Mouse (Mus musculus) ES-E14 (cell line): Measurements from ENCODE around the gene Med11. TPM values are rescaled to one million over a fixed set of nuclear protein-coding genes. Genes with fewer than 3 reads are reported as not detected.
A peak's percentile ranks its signal among the peaks of the same experiment; 100 is the strongest.

ENCODE experiments used
- DNase-seq: peaks from one replicate; pipeline ENCODE4 v3.0.0-alpha.2; 2013; ENCODE audit warnings: low read depth, low spot score
- H3K27ac ChIP-seq: 2 replicates; pipeline ENCODE4 v1.5.1; 2012; ENCODE audit warnings: low read depth, mild to moderate bottlenecking, low read length, moderate library complexity, mixed read lengths; ENCODE audit not compliant: poor library complexity, insufficient read depth, severe bottlenecking
- H3K36me3 ChIP-seq: 2 replicates; pipeline ENCODE4 v1.6.1; 2012; ENCODE audit warnings: mild to moderate bottlenecking, low read length, moderate library complexity, mixed read lengths; ENCODE audit not compliant: control insufficient read depth, poor library complexity, insufficient read depth, severe bottlenecking
- H3K4me1 ChIP-seq, 2 experiments: fragments of 150-350 bp in 1 of 2; sonication (generic) in 1 of 2; 2 replicates each; pipeline ENCODE4 v1.6.1; 2012; ENCODE audit warnings: low read length in 2 of 2, mild to moderate bottlenecking in 1 of 2, mixed read lengths in 1 of 2; ENCODE audit not compliant: control insufficient read depth in 2 of 2, insufficient read depth in 2 of 2, poor library complexity in 1 of 2
- H3K4me3 ChIP-seq, 2 experiments: fragments of 150-350 bp in 1 of 2; sonication (generic) in 1 of 2; 2 replicates each; pipeline ENCODE4 v1.5.1; 2012; ENCODE audit warnings: low read length in 2 of 2, low read depth in 1 of 2, mild to moderate bottlenecking in 1 of 2, mixed read lengths in 1 of 2; ENCODE audit not compliant: insufficient read depth in 1 of 2, poor library complexity in 1 of 2, severe bottlenecking in 1 of 2
- H3K9ac ChIP-seq: 2 replicates; pipeline ENCODE4 v1.6.1; 2012; ENCODE audit warnings: low read depth, mild to moderate bottlenecking, low read length, mixed read lengths; ENCODE audit not compliant: poor library complexity, insufficient read depth, severe bottlenecking
- H3K9me3 ChIP-seq: fragments of 150-350 bp; sonication (generic); 2 replicates; pipeline ENCODE4 v1.6.1; 2012; ENCODE audit warnings: low read depth, mild to moderate bottlenecking, low read length; ENCODE audit not compliant: control insufficient read depth, insufficient read depth
- CHD2 ChIP-seq: IDR thresholded peaks from 2 replicates; pipeline ENCODE4 v1.6.1; 2014; ENCODE audit warnings: mild to moderate bottlenecking, low read depth, low read length, inconsistent platforms
- HCFC1 ChIP-seq: IDR thresholded peaks from 2 replicates; pipeline ENCODE4 v1.6.1; 2012; ENCODE audit warnings: low read length, inconsistent platforms, borderline replicate concordance; ENCODE audit not compliant: insufficient read depth
- MAFK ChIP-seq: IDR thresholded peaks from 2 replicates; pipeline ENCODE4 v1.6.1; 2014; ENCODE audit warnings: mild to moderate bottlenecking, low read depth, low read length, inconsistent platforms; ENCODE audit not compliant: insufficient read depth
- ZC3H11A ChIP-seq: IDR thresholded peaks from 2 replicates; pipeline ENCODE4 v1.6.1; 2012; ENCODE audit warnings: low read depth, mild to moderate bottlenecking, inconsistent platforms, low read length, borderline replicate concordance
- ZNF384 ChIP-seq: IDR thresholded peaks from 2 replicates; pipeline ENCODE4 v1.6.1; 2012; ENCODE audit warnings: low read depth, low read length, inconsistent platforms
- in situ Hi-C, 2 experiments: fragments of 600-800 bp; cut with MboI; formaldehyde crosslinking; loops; one replicate each; pipeline ENCODE4 v1.15.1; 2025; ENCODE audit warnings: low sequenced_read_pairs in 2 of 2, inconsistent platforms in 1 of 2; ENCODE audit not compliant: unreplicated experiment in 2 of 2
- total RNA-seq: library from RNA; depleted of rRNA; stranded (reverse); fragments of 300-350 nt; gene quantifications from 2 replicates; pipeline ENCODE4 v1.2.3, GENCODE M21; 2012

Gene Med11
- total RNA-seq, 1 experiment: 31.2 TPM

DNA sequence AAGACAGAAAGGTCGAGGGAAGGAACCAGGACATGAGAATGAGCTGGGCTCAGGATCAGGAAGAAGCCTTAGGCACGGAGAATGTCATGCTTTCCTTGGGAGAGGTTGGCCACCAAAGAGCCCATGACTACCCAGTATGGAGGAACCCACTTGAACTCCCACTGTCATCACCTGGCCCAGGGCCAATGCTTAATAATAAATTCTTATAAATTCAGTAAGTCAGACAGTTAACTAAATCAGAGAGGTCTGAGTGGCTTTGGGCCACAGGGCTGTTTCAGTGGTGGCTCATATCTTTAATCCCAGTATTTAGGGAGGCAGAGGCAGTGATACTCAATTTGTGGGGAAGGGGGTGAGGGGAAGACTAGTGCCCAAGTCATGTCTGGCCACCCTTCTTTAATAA, 793 bp upstream of the Med11 start:
- H3K4me3 ChIP-seq: no peak overlapping the region
- no peak overlapping the region for H3K9ac ChIP-seq
- DNase-seq: no peak
- no peak overlapping the region for H3K27ac ChIP-seq
- H3K4me1 ChIP-seq: peaks cover 3 to 8% of the 10 kb centered on the region in 2 experiments; a peak in 3 of 4 replicates
- no peaks in the 10 kb centered on the region for H3K9me3 ChIP-seq
- peaks cover 9% of the 10 kb centered on the region; the same call in 1 of the 2 replicates for H3K36me3 ChIP-seq
- in situ Hi-C loops: no loop called here
- TF ChIP-seq HCFC1 (no peak), CHD2 (no peak), MAFK (no peak), ZC3H11A (no peak), ZNF384 (no peak)

DNA sequence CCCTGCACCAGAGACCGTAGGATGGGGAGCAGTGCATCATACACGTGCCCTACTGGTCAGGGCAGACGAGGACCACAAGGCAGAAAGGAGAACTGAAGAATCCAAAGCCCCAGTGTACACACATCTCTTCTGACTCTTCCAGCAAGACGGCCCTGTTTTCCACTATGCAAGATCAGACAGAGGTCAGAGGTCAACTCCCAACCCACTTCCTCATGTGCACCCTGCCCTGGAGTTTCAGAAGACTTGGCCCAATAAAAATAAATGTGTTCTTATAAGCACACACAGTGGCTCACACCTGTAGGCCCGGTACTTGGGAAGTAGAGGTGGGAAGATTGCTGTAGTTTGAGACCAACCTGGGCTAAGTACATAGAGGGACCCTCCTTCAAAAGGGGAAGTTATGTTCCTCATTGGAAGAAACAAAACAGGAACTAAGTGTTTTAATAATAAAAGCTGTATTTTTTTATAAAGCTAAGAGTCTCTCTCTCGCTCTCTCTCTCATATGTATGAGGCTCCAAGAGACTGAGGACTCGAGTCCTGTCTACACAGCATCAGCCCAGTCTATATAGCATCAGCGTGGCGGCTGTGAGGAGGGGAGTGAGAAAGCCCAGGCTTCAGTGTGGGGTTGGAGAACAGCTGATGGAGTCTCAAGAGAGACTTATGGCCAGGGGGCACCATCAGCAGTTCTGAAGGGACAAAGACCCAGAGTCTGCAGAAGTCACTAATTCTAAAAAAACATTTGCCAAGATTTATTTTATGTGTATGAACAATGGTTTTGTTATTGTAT, 1.7 kb downstream of the Med11 start:
- H3K4me1 ChIP-seq: peaks cover 3 to 8% of the 10 kb centered on the region in 2 experiments; a peak in 3 of 4 replicates
- TF ChIP-seq ZC3H11A (no peak), CHD2 (no peak), MAFK (no peak), HCFC1 (no peak), ZNF384 (no peak)
- peak overlapping the region; percentile 26; the same call in 1 of the 2 replicates for H3K9ac ChIP-seq
- in situ Hi-C loops: no loop called here
- no peak for DNase-seq
- no peak overlapping the region for H3K4me3 ChIP-seq
- H3K36me3 ChIP-seq: peaks cover 9% of the 10 kb centered on the region; the same call in 1 of the 2 replicates
- no peak overlapping the region for H3K27ac ChIP-seq
- no peaks in the 10 kb centered on the region for H3K9me3 ChIP-seq

DNA sequence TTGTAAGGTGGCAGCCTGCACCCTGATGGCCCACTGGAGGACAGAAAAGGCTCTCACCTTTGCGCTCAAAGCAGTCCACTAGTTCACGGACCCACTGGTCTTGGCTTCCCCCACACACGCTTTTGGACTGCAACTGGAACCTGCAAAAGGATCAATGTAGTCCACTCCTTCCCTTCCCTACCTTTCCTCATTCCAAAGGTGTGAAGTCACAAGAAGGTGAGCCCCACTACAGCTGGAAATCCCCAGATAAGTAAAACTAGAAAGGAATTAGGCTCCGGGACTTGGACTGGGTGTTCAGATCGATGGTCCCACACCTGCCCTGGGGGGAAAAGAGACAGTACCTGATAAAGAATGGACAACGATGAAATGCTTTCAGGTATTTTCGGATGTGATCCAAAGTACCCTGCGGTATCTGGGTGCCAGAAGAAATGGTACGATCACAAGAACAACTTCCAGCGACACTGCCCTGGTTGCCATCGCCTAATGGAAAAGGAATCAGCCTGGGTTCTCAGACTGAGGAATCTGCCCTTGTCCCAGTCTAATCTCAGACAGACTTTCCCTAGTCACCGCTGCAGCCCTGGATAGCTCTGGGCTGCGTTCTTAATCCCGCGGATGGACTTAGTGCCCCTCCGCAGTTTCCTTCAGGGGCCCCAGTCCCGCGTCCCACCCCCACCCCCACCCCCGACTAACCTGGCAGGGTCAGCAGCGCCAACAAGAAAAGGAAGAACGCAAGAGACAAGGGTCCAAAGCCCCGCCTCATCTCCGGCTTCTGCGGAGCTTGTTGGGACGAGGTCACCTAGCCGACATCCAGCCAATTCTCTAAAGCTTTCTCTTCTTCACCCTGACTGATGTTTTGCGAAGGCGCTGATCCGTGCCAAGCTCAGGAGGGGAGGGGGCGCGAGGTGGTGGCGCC, 7.2 kb downstream of the Med11 start, which contains the start of gene Zmynd15:
TSS of gene Zmynd15 (plus strand) at position 746 of the 913 bp plus-strand sequence.
- H3K4me1 ChIP-seq: 0 out of 4 replicates have a peak, but pooled peaks cover 0 to 2% of the 10 kb centered on the region in 2 experiments
- peak within 1 kb of the TSS; percentile 56 for H3K9ac ChIP-seq
- no peak for DNase-seq
- TF ChIP-seq CHD2 (no peak), HCFC1 (no peak), ZNF384 (no peak), ZC3H11A (no peak), MAFK (no peak)
- peaks cover 3% of the 10 kb centered on the region; the same call in 1 of the 2 replicates for H3K36me3 ChIP-seq
- no peaks in the 10 kb centered on the region for H3K9me3 ChIP-seq
- no peak within 1 kb of the TSS for H3K27ac ChIP-seq
- in situ Hi-C loops: no loop called here
- peak within 1 kb of the TSS; percentile 60 to 63 for H3K4me3 ChIP-seq

DNA sequence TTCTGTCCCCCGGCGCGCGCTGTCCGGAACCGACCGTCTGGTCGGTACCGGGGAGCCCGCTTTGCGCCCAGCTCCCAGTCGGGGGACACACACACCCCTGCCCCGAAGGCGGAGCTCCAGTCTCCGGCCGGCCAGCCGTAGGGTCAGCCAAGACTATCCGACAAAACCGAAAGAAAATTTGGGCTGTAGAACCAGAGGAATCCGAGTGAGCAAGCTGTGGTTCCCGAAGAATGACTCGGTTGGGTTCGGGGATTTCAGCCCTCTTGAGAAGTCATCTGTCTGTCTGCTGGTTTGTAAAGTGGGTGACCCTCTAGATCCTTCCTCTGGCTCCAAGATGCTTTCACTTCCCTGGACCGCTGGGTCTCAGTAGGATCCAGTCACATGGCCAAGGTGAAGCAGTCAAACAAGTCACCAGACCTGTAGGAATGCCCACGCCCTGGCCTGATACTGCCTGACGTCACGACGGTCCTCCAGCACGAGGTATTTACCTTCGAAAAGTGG, 7.9 kb downstream of the Med11 start, which contains the start of gene Cxcl16:
TSS of gene Cxcl16 (minus strand) at position 384 of the 501 bp plus-strand sequence.
- no peak for DNase-seq
- TF ChIP-seq ZNF384 (no peak), CHD2 (no peak), ZC3H11A (no peak), MAFK (no peak), HCFC1 (no peak)
- Histone ChIP-seq H3K36me3 (peaks cover 3% of the 10 kb centered on the region; the same call in 1 of the 2 replicates), H3K27ac (no peak within 1 kb of the TSS), H3K9me3 (no peaks in the 10 kb centered on the region), H3K4me1 (0 out of 4 replicates have a peak, but pooled peaks cover 0 to 3% of the 10 kb centered on the region in 2 experiments), H3K9ac (peak within 1 kb of the TSS; percentile 56), H3K4me3 (peak within 1 kb of the TSS; percentile 60 to 63)
- in situ Hi-C loops: no loop called here
